Mouse (Mus musculus): ENCODE measurements around the gene Atp1a2.
"Not testable (repeated sequence)": the region's sequence is repeated elsewhere in the genome, so short reads cannot be mapped to it uniquely, and the experiment has no call there.

Gene Atp1a2

DNA sequence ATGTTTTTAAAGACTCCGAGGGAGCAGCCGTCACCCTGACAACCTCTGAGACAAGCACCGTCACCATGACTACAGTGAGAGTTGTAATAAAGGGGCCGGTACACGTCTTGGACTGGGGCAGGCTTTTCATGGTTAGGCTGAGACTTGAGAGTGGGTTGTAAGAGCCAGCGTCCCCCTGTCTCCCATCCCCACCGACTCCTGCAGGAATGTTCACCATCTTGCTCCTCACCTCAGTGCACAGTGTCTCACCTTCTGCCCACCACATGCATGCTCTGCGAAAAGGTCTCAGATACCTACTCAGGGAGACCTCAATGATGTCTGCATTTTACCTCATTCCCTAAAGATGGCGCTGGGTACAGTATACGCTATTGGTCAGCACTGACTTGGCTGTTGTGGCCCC, 26.1 kb downstream of the Atp1a2 start:
- no peak for DNase-seq (ENCODE audit: low read depth)

GRCm38 (mm10) chr1:172271208-172271607, 26.7 kb downstream of the Atp1a2 start:
- no peak for DNase-seq (ENCODE audit: low read depth)

DNA sequence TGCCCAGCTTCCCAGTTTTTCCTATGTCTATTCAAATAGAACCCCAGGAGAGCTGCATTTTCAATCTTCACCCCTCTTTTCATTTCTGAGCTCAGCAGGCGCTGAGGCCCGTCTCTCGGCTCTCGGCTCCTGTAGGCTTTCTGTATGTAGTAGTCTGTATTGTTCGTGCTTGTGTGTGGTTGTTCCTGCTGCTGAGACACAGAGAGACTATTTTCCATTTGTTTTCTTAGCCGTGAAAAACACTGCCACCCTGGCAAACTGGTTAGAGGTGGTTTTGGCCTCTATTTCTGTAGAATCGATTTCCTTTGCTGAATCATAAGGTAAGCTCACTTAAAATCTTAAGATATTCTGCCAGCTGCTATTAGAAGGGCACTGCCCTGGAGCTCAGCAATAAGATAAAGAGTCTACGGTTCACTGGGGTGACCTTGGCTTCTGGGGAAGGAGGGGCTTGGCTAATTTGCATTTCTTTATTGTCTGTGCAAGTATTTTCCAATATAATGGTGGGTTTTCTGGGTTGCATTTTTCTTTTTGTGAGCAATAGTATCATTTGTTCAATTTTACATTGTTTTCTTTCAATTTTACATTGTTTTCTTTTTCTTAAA, 36.3 kb downstream of the Atp1a2 start, which contains the start of gene Igsf8:
TSS of gene Igsf8 (plus strand) at position 165 of the 602 bp plus-strand sequence.
- no peak for DNase-seq (ENCODE audit: low read depth)

GRCm38 (mm10) chr1:172258314-172258713, 39.5 kb downstream of the Atp1a2 start, which contains the start of gene Atp1a4:
Gene Atp1a4, minus strand, starts transcription at chr1:172258414.
- DNase-seq (ENCODE audit: low read depth), result no peak

DNA sequence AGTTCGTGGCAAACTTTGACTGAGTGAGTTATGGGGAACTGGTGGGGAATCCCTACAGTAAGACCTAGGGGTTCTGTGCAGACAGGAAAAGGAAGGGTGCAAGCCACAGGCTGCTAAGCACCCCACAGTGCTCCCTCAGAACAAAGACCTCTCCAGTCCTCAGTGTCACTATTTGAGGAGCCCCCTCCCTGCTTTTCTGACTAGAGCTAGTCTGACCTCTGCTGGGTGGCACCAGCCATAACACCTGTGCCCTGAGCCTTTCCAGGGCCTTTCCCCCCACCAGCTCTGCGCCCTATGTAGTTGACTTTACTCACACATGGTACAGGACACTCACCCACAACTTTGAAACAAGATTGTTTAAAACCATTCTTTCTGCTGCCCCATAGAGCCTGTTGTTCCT, 50.2 kb downstream of the Atp1a2 start:
- DNase-seq (ENCODE audit: low read depth), result no peak

- DNase-seq (ENCODE audit: low read depth), result no peak
Measured at GRCm38 (mm10) chr1:172247216-172247615, 50.6 kb downstream of the Atp1a2 start.

GRCm38 (mm10) chr1:172244645-172245044, 53.2 kb downstream of the Atp1a2 start:
- not testable (repeated sequence) for DNase-seq (ENCODE audit: low read depth)

GRCm38 (mm10) chr1:172243547-172244205, 54.2 kb downstream of the Atp1a2 start:
- DNase-seq (ENCODE audit: low read depth), result no peak

- DNase-seq (ENCODE audit: low read depth), result no peak
Measured at GRCm38 (mm10) chr1:172242401-172242800, 55.5 kb downstream of the Atp1a2 start.

DNA sequence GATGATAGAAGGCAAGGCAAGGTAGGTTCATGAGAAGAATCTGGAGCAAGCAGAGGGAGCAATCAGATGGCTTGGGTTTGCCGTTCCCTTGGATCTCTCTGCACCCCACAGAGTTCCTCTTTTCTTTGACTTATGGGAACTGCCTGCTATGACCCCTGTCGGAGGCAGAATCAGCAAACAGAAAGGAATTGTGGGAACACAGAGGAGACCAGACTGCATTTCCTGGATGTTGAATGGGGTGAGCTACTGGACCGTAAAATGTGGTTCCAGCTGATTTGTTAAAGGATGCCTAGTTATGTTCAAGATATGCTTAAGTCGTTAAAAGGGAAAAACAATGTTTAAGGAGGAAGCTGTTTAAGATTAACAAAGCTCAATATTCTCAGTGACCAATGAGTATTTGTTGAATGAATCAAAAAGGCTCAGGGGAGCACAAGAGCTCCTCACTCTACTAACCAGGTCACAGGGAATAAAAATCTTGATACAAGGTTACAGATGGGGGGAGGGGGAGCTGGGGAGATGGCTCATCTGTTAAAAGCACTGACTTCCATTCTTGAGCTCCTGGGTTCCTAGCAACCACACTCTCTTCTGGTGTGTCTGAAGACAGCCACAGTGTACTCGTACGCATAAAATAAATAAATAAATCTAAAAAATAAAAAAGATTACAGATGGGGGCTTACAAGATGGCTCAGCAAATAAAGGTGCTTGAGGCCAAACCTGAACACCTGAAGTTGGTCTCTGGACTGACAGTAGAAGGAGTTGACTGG, 56.7 kb downstream of the Atp1a2 start:
- DNase-seq (ENCODE audit: low read depth), result no peak

GRCm38 (mm10) chr1:172229215-172229614, 68.6 kb downstream of the Atp1a2 start:
- no peak for DNase-seq (ENCODE audit: low read depth)

GRCm38 (mm10) chr1:172228209-172228608, 69.7 kb downstream of the Atp1a2 start:
- DNase-seq (ENCODE audit: low read depth), result no peak

Data from c-Kit-positive CD71-positive TER-119-negative erythroid progenitor cells, embryonic 14.5 days (primary cell).